Mouse (Mus musculus): ENCODE data around the gene Jak1. TPM values are rescaled to one million over a fixed set of nuclear protein-coding genes. Genes with fewer than 3 reads are reported as not detected.

Jak1 gene
- polyA plus RNA-seq, 1 experiment from 2014 or later: 135 TPM

DNA sequence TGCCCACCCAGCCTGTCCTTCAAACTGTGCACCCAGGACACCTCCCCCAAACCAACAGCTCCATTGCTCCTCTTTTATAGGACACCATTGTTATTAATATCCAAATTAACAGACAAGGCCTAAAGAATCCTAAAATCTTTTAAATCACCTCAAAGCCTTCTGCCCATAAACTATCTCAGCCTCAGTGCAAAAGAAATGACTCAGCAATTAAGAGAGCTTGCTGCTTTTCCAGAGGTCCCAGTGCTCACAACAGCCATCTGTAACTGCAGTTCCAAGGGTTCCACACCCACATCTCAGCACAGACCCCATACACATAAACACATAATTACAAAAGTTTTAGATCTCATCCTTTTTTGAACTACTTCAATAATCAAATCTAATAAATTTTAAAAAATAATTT lies 13.1 kb downstream of the Jak1 start:
- Histone ChIP-seq H3K4me3 (ENCODE audit: low read depth, low read length) (no peak overlapping the region), H3K4me2 (replicated peaks; ENCODE audit: low read depth, low read length) (no peak overlapping the region), H3K4me1 (ENCODE audit: control insufficient read depth, insufficient read depth, low read length) (peaks cover 13% of the 10 kb centered on the region), H3K36me3 (ENCODE audit: control insufficient read depth, insufficient read depth, low read length) (no peaks in the 10 kb centered on the region), H3K9ac (replicated peaks; ENCODE audit: low read depth, low read length) (no peak overlapping the region), H3K27ac (ENCODE audit: low read length) (no peak overlapping the region), H3K27me3 (ENCODE audit: control insufficient read depth, insufficient read depth, low read length) (no peaks in the 10 kb centered on the region), H3K9me3 (ENCODE audit: control insufficient read depth, low read depth, low read length) (no peaks in the 10 kb centered on the region)
- no peak for ATAC-seq (ENCODE audit: insufficient number of reproducible peaks, insufficient read depth, low FRiP score, low read depth)

DNA sequence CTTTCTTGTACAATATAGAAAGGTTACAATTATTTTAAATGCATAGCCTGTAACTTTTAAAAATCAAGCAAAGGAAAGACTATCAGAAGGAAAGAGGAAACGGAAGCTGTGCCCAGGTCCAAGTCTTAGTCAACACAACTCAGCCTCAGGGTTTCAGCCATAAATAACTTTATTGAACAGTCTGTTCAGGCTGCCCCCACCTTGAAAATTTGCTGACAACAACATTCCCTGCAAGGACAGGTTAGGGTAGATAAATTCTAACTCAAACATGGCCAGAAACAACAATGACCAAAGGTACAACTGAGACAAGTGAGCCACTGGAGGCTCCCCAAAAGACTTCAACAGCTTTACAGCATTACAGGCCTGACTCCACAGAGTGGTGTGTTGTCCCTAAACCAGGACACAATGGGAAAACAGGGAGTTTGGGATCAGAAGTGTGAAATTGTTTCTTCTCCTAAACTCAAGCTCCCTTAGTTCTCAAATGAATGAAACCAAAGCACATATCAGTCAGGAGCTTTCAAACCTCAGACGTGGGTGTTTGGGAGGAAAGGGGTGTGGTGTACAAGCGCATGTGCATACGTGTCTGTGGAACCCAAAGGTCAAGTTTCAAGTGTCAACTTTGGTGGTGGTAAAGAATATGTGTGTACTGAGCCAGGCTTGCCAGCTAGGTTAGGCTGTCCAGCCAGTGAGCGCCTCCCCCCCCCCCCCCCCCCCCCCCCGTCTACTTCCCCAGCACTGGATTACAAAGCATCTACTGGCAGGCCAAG lies 14.9 kb downstream of the Jak1 start:
- no peaks in the 10 kb centered on the region for H3K36me3 ChIP-seq (ENCODE audit: control insufficient read depth, insufficient read depth, low read length)
- no peaks in the 10 kb centered on the region for H3K9me3 ChIP-seq (ENCODE audit: control insufficient read depth, low read depth, low read length)
- WGBS: 66% methylated on average over 6 of the region's 6 CpGs
- H3K27ac ChIP-seq (ENCODE audit: low read length): no peak overlapping the region
- H3K9ac ChIP-seq (replicated peaks; ENCODE audit: low read depth, low read length): no peak overlapping the region
- no peak overlapping the region for H3K4me2 ChIP-seq (replicated peaks; ENCODE audit: low read depth, low read length)
- H3K4me1 ChIP-seq (ENCODE audit: control insufficient read depth, insufficient read depth, low read length): peaks cover 9% of the 10 kb centered on the region
- no peak overlapping the region for H3K4me3 ChIP-seq (ENCODE audit: low read depth, low read length)
- no peaks in the 10 kb centered on the region for H3K27me3 ChIP-seq (ENCODE audit: control insufficient read depth, insufficient read depth, low read length)
- no peak for ATAC-seq (ENCODE audit: insufficient number of reproducible peaks, insufficient read depth, low FRiP score, low read depth)

DNA sequence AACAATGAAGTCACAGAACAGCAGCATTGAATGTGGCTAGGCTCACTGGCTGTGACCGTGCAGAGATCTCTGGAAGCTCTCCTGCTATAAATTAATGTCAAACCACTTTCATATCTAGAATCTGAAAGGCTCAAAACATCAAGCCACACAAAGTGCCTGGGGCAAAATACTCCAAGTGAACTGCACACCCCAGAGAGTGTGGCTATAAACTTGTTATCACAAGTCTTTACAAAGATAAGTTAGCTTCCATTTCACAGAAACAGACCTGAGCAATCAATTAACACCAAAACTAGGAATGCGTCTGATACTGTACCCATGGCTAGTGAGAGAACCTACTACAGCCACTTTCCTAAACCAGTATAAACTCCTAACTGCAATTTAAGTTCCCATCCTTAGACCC lies 17.7 kb downstream of the Jak1 start:
- no peaks in the 10 kb centered on the region for H3K27me3 ChIP-seq (ENCODE audit: control insufficient read depth, insufficient read depth, low read length)
- peaks cover 2% of the 10 kb centered on the region; the same call in 1 of the 2 replicates for H3K4me1 ChIP-seq (ENCODE audit: control insufficient read depth, insufficient read depth, low read length)
- no peak overlapping the region for H3K4me3 ChIP-seq (ENCODE audit: low read depth, low read length)
- H3K36me3 ChIP-seq (ENCODE audit: control insufficient read depth, insufficient read depth, low read length): no peaks in the 10 kb centered on the region
- H3K9ac ChIP-seq (replicated peaks; ENCODE audit: low read depth, low read length): no peak overlapping the region
- no peak overlapping the region for H3K27ac ChIP-seq (ENCODE audit: low read length)
- 56% methylated on average over 2 of the region's 2 CpGs for WGBS
- ATAC-seq (ENCODE audit: insufficient number of reproducible peaks, insufficient read depth, low FRiP score, low read depth): no peak
- H3K4me2 ChIP-seq (replicated peaks; ENCODE audit: low read depth, low read length): no peak overlapping the region
- H3K9me3 ChIP-seq (ENCODE audit: control insufficient read depth, low read depth, low read length): no peaks in the 10 kb centered on the region

DNA sequence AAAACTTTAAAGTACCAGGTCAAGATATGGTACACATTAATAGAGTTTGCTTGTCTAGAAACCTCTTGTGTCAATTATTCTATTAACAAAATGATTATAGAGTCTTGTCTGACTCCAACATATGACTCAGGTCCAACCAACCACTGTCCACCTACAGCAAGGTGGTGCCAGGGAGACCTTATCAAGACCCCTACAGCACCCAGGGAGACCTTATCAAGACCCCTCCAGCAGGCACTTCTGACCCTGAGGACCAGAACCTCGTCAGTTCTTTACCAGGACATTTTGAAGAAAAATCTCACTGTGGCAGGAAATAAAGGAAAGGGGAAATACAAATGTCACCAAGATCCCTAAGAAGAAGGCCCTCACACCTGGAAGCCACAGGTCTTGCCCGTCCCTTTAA lies 18.5 kb downstream of the Jak1 start:
- Histone ChIP-seq H3K4me2 (replicated peaks; ENCODE audit: low read depth, low read length) (no peak overlapping the region), H3K27me3 (ENCODE audit: control insufficient read depth, insufficient read depth, low read length) (no peaks in the 10 kb centered on the region), H3K36me3 (ENCODE audit: control insufficient read depth, insufficient read depth, low read length) (no peaks in the 10 kb centered on the region), H3K4me3 (ENCODE audit: low read depth, low read length) (no peak overlapping the region), H3K9me3 (ENCODE audit: control insufficient read depth, low read depth, low read length) (no peaks in the 10 kb centered on the region), H3K4me1 (ENCODE audit: control insufficient read depth, insufficient read depth, low read length) (peaks cover 2% of the 10 kb centered on the region; the same call in 1 of the 2 replicates), H3K27ac (ENCODE audit: low read length) (no peak overlapping the region), H3K9ac (replicated peaks; ENCODE audit: low read depth, low read length) (no peak overlapping the region)
- ATAC-seq (ENCODE audit: insufficient number of reproducible peaks, insufficient read depth, low FRiP score, low read depth): no peak
- WGBS: 73% methylated on average over 2 of the region's 2 CpGs

DNA sequence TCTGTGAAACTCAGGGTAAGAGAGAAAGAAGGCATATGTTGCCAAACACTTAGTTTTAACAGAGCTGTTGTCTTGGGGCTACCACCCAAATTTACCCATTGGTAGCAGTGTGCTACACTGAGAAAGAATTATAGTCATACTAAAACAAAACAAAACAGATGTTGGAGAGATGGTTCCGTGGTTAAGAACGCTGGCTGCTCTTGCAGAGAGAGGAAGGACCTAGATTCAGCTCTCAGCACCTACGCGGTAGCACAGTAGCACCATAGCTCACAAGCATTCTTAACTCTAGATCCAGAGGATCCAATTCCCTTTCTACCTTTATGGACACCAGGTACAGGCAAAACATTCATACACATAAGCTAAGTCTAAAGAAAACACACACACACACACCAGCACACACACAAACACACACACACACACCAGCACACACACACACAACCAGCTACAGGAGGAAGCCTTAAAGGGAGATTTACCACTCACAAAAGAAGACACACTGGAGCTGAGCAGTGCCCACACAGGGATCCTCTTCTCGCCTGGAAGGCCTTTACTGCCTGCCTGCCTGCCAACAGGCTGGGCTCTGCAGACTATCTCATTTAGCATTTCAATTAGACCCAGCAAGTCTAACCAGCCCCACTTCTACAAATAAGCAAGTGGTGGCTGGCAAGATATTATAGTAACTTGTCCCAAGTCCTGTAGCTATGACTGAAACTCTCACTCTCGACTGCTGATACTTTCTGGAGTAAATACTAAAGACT lies 20.6 kb downstream of the Jak1 start:
- no peak for ATAC-seq (ENCODE audit: insufficient number of reproducible peaks, insufficient read depth, low FRiP score, low read depth)

GRCm38 (mm10) chr4:101240875-101241173 lies 24.3 kb downstream of the Jak1 start:
- H3K36me3 ChIP-seq (ENCODE audit: control insufficient read depth, insufficient read depth, low read length): no peaks in the 10 kb centered on the region
- H3K27ac ChIP-seq (ENCODE audit: low read length): no peak overlapping the region
- H3K4me3 ChIP-seq (ENCODE audit: low read depth, low read length): no peak overlapping the region
- H3K4me1 ChIP-seq (ENCODE audit: control insufficient read depth, insufficient read depth, low read length): peaks cover 2% of the 10 kb centered on the region; the same call in 1 of the 2 replicates
- no peaks in the 10 kb centered on the region for H3K27me3 ChIP-seq (ENCODE audit: control insufficient read depth, insufficient read depth, low read length)
- WGBS: 72% methylated on average over 3 of the region's 3 CpGs
- H3K9me3 ChIP-seq (ENCODE audit: control insufficient read depth, low read depth, low read length): no peaks in the 10 kb centered on the region
- no peak overlapping the region for H3K9ac ChIP-seq (replicated peaks; ENCODE audit: low read depth, low read length)
- ATAC-seq (ENCODE audit: insufficient number of reproducible peaks, insufficient read depth, low FRiP score, low read depth): no peak
- H3K4me2 ChIP-seq (replicated peaks; ENCODE audit: low read depth, low read length): no peak overlapping the region

More for the DNA sequence above, 20.6 kb downstream of the Jak1 start:
- Histone ChIP-seq H3K27ac (ENCODE audit: low read length) (no peak overlapping the region), H3K4me1 (ENCODE audit: control insufficient read depth, insufficient read depth, low read length) (peaks cover 2% of the 10 kb centered on the region; the same call in 1 of the 2 replicates), H3K4me2 (replicated peaks; ENCODE audit: low read depth, low read length) (no peak overlapping the region), H3K9me3 (ENCODE audit: control insufficient read depth, low read depth, low read length) (no peaks in the 10 kb centered on the region), H3K27me3 (ENCODE audit: control insufficient read depth, insufficient read depth, low read length) (no peaks in the 10 kb centered on the region), H3K9ac (replicated peaks; ENCODE audit: low read depth, low read length) (no peak overlapping the region), H3K36me3 (ENCODE audit: control insufficient read depth, insufficient read depth, low read length) (no peaks in the 10 kb centered on the region), H3K4me3 (ENCODE audit: low read depth, low read length) (no peak overlapping the region)
- WGBS: 76% methylated on average over 6 of the region's 6 CpGs

- 0 out of 2 replicates have a peak, but pooled peaks have one; percentile 37 for ATAC-seq (ENCODE audit: insufficient number of reproducible peaks, insufficient read depth, low FRiP score, low read depth)
- no peak overlapping the region for H3K27ac ChIP-seq (ENCODE audit: low read length)
- H3K4me1 ChIP-seq (ENCODE audit: control insufficient read depth, insufficient read depth, low read length): peaks cover 2% of the 10 kb centered on the region; the same call in 1 of the 2 replicates
- WGBS: 85% methylated on average over 5 of the region's 5 CpGs
- no peak overlapping the region for H3K4me2 ChIP-seq (replicated peaks; ENCODE audit: low read depth, low read length)
- no peaks in the 10 kb centered on the region for H3K36me3 ChIP-seq (ENCODE audit: control insufficient read depth, insufficient read depth, low read length)
- H3K9me3 ChIP-seq (ENCODE audit: control insufficient read depth, low read depth, low read length): no peaks in the 10 kb centered on the region
- no peak overlapping the region for H3K4me3 ChIP-seq (ENCODE audit: low read depth, low read length)
- H3K9ac ChIP-seq (replicated peaks; ENCODE audit: low read depth, low read length): no peak overlapping the region
- no peaks in the 10 kb centered on the region for H3K27me3 ChIP-seq (ENCODE audit: control insufficient read depth, insufficient read depth, low read length)
Measured at GRCm38 (mm10) chr4:101240163-101240874, 24.8 kb downstream of the Jak1 start.

GRCm38 (mm10) chr4:101239313-101240162 lies 25.5 kb downstream of the Jak1 start:
- no peaks in the 10 kb centered on the region for H3K27me3 ChIP-seq (ENCODE audit: control insufficient read depth, insufficient read depth, low read length)
- ATAC-seq (ENCODE audit: insufficient number of reproducible peaks, insufficient read depth, low FRiP score, low read depth): 0 out of 2 replicates have a peak, but pooled peaks have one; percentile 46
- no peaks in the 10 kb centered on the region for H3K36me3 ChIP-seq (ENCODE audit: control insufficient read depth, insufficient read depth, low read length)
- H3K9ac ChIP-seq (replicated peaks; ENCODE audit: low read depth, low read length): no peak overlapping the region
- 91% methylated on average over 3 of the region's 3 CpGs for WGBS
- H3K4me3 ChIP-seq (ENCODE audit: low read depth, low read length): no peak overlapping the region
- H3K27ac ChIP-seq (ENCODE audit: low read length): no peak overlapping the region
- no peaks in the 10 kb centered on the region for H3K9me3 ChIP-seq (ENCODE audit: control insufficient read depth, low read depth, low read length)
- H3K4me1 ChIP-seq (ENCODE audit: control insufficient read depth, insufficient read depth, low read length): peaks cover 4% of the 10 kb centered on the region
- no peak overlapping the region for H3K4me2 ChIP-seq (replicated peaks; ENCODE audit: low read depth, low read length)
